Mouse (Mus musculus): Measurements from ENCODE around the gene Antxrl. TPM values are rescaled to one million over a fixed set of nuclear protein-coding genes. Genes with fewer than 3 reads are reported as not detected.

Antxrl gene
- polyA plus RNA-seq, 1 experiment, result not detected

- Histone ChIP-seq H3K4me3 (ENCODE audit: insufficient read depth, low read depth, low read length) (no peak overlapping the region), H3K4me1 (ENCODE audit: control insufficient read depth, insufficient read depth, low read length) (no peaks in the 10 kb centered on the region), H3K27ac (ENCODE audit: insufficient read depth, low read depth, low read length) (no peak overlapping the region)
- 73% methylated on average over 7 of the region's 7 CpGs for WGBS
- TF ChIP-seq POLR2A (IDR thresholded peaks at IDR 0.05; ENCODE audit: insufficient read depth, low read depth, low read length) (no peak), CTCF (IDR thresholded peaks at IDR 0.05; ENCODE audit: insufficient read depth, low read depth, low read length) (no peak)
These were observed 66.7 kb downstream of the Antxrl start for GRCm38 (mm10) chr14:34119046-34119723.

GRCm38 (mm10) chr14:34120016-34120910 lies 67.8 kb downstream of the Antxrl start:
- WGBS, result 84% methylated on average over 12 of the region's 12 CpGs
- TF ChIP-seq POLR2A (IDR thresholded peaks at IDR 0.05; ENCODE audit: insufficient read depth, low read depth, low read length), result no peak
- no peak for TF ChIP-seq CTCF (IDR thresholded peaks at IDR 0.05; ENCODE audit: insufficient read depth, low read depth, low read length)
- Histone ChIP-seq H3K4me3 (ENCODE audit: insufficient read depth, low read depth, low read length) (no peak overlapping the region), H3K4me1 (ENCODE audit: control insufficient read depth, insufficient read depth, low read length) (no peaks in the 10 kb centered on the region), H3K27ac (ENCODE audit: insufficient read depth, low read depth, low read length) (no peak overlapping the region)

GRCm38 (mm10) chr14:34120923-34121351 lies 68.4 kb downstream of the Antxrl start:
- H3K4me1 ChIP-seq (ENCODE audit: control insufficient read depth, insufficient read depth, low read length), result no peaks in the 10 kb centered on the region
- WGBS, result 97% methylated on average over 3 of the region's 3 CpGs
- no peak overlapping the region for H3K27ac ChIP-seq (ENCODE audit: insufficient read depth, low read depth, low read length)
- TF ChIP-seq POLR2A (IDR thresholded peaks at IDR 0.05; ENCODE audit: insufficient read depth, low read depth, low read length) (no peak), CTCF (IDR thresholded peaks at IDR 0.05; ENCODE audit: insufficient read depth, low read depth, low read length) (no peak)
- no peak overlapping the region for H3K4me3 ChIP-seq (ENCODE audit: insufficient read depth, low read depth, low read length)

- no peaks in the 10 kb centered on the region for H3K4me1 ChIP-seq (ENCODE audit: control insufficient read depth, insufficient read depth, low read length)
- TF ChIP-seq CTCF (IDR thresholded peaks at IDR 0.05; ENCODE audit: insufficient read depth, low read depth, low read length), result no peak
- no peak for TF ChIP-seq POLR2A (IDR thresholded peaks at IDR 0.05; ENCODE audit: insufficient read depth, low read depth, low read length)
- no peak overlapping the region for H3K27ac ChIP-seq (ENCODE audit: insufficient read depth, low read depth, low read length)
- WGBS, result 92% methylated on average over 4 of the region's 4 CpGs
- no peak overlapping the region for H3K4me3 ChIP-seq (ENCODE audit: insufficient read depth, low read depth, low read length)
These were observed 69.2 kb downstream of the Antxrl start for GRCm38 (mm10) chr14:34121691-34122090.

Other genes starting within 250 kb of the Antxrl start
- gene Gdf10, start 129.1 kb upstream of the Antxrl start, polyA plus RNA-seq (2012; ENCODE audit: insufficient read depth, insufficient read length, low replicate concordance, missing spikeins), result not detected in 2 replicates
- not detected in 2 replicates for gene Gdf2, start 111.7 kb upstream of the Antxrl start, polyA plus RNA-seq (2012; ENCODE audit: insufficient read depth, insufficient read length, low replicate concordance, missing spikeins)
- gene Rbp3, start 98.7 kb upstream of the Antxrl start, polyA plus RNA-seq (2012; ENCODE audit: insufficient read depth, insufficient read length, low replicate concordance, missing spikeins), result not detected in 2 replicates
- gene Zfp488, start 73.9 kb upstream of the Antxrl start, polyA plus RNA-seq (2012; ENCODE audit: insufficient read depth, insufficient read length, low replicate concordance, missing spikeins), result not detected in 2 replicates
- not detected in 2 replicates for gene Gm30083, start 37.5 kb upstream of the Antxrl start, polyA plus RNA-seq (2012; ENCODE audit: insufficient read depth, insufficient read length, low replicate concordance, missing spikeins)
- gene Gm5460, start 35.9 kb upstream of the Antxrl start, polyA plus RNA-seq (2012; ENCODE audit: insufficient read depth, insufficient read length, low replicate concordance, missing spikeins), result not detected in 2 replicates
- not detected in 2 replicates for gene Anxa8, start 33.3 kb downstream of the Antxrl start, polyA plus RNA-seq (2012; ENCODE audit: insufficient read depth, insufficient read length, low replicate concordance, missing spikeins)
- gene A630023A22Rik, start 50.0 kb downstream of the Antxrl start, polyA plus RNA-seq (2012; ENCODE audit: insufficient read depth, insufficient read length, low replicate concordance, missing spikeins), result not detected in 2 replicates
- not detected in 2 replicates for gene Npy4r, start 99.8 kb downstream of the Antxrl start, polyA plus RNA-seq (2012; ENCODE audit: insufficient read depth, insufficient read length, low replicate concordance, missing spikeins)
- not detected in 2 replicates for gene Gprin2, start 148.9 kb downstream of the Antxrl start, polyA plus RNA-seq (2012; ENCODE audit: insufficient read depth, insufficient read length, low replicate concordance, missing spikeins)
- gene Syt15, start 166.9 kb downstream of the Antxrl start, polyA plus RNA-seq (2012; ENCODE audit: insufficient read depth, insufficient read length, low replicate concordance, missing spikeins), result not detected in 2 replicates